Mouse (Mus musculus): ENCODE measurements at regions not wholly inside any gene's neighbourhood (a gene's known extent, or its start where the extent isn't known, plus 50 kb on each side); places are given as distances from the start of the nearest gene placed in this dataset.
A peak's percentile ranks its signal among the peaks of the same experiment; 100 is the strongest.

DNA sequence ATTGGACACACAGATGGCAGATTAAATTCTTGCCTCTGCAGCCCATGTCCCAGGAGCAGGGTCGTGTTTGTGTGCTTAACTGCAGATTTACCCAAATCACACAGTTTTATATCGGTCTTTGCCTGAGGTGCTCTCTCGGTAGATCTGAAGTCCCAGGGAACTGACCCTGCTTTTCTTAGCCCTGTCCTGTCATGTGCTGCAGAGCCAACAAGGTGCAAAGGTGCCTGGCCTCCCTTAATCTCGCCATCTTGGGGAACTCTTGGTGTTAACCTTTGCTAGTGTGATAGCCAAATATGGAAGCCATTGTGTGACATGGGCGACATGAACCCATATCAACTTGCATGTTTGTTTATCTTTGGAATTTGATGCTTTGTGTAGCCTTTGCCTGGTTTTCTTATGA, 107.1 kb upstream of the Lyplal1 start:
- no peak for DNase-seq (ENCODE audit: extremely low spot score in 1 of 2, low spot score in 2 of 2)
- intact Hi-C loops (cut with DNase I): no loop called here

DNA sequence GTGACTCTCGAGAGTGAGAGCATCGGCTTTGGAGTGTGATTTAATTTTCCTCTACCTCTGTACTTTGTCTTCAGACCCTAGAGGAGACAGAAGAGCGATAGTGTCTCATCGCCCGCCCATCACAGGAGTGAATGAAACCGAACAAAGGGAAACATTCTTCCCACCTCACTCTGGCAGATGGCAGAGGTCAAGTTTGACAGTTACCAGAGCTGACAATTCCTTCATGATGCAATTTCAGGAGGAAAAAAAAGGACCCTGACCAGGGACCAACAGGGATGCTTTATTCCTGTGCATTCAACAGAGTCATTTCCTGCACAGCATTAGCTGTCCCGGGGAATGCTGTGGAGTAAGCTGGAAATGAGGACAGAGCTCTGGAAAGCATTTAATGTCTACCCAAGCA, 106.3 kb upstream of the Lyplal1 start:
- intact Hi-C loops (cut with DNase I): no loop called here

DNA sequence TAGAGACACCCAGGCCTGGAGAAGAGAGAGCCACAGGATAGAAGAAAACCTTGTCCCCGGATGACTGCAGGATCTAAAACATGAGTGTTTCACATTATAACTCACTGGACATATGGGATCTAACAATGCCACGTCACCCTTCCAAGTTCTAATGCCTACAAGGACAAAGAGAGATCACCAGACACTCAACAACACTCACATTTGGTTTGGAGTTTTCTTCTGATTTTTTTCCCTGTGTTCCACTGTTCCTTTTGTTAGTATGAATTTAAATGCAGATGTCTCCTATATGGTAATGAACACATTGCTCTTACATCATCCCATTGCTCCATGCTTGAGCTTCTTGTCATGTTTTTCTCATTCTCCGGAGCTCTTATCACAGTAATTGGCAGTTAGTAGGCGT, 101.9 kb upstream of the Lyplal1 start:
- DNase-seq (ENCODE audit: extremely low spot score in 1 of 2, low spot score in 2 of 2): no peak
- intact Hi-C loops (cut with DNase I): no loop called here

More for the DNA sequence above, 106.3 kb upstream of the Lyplal1 start:
- DNase-seq (ENCODE audit: extremely low spot score in 1 of 2, low spot score in 2 of 2): no peak

DNA sequence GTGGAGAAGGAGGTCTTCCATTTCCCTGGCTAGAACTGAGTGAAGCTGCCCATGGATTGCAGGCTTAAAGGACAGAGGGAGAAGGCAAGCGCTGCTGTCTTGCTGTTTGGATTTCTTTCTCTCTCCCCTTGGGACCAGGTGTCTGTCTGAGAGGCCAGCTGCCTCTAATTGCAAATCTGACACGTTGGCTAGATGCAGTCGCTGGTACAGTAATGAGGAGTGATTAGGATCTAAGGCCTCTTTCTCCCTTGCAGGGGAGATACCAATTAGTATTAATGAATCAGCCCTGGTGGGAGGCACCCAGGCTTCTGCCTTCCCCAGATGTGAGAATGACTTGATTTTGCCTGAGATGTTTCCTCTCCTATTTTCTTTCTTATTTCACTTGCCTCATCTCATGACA, 100.1 kb upstream of the Lyplal1 start:
- intact Hi-C loops (cut with DNase I): no loop called here
- DNase-seq (ENCODE audit: extremely low spot score in 1 of 2, low spot score in 2 of 2): no peak

DNA sequence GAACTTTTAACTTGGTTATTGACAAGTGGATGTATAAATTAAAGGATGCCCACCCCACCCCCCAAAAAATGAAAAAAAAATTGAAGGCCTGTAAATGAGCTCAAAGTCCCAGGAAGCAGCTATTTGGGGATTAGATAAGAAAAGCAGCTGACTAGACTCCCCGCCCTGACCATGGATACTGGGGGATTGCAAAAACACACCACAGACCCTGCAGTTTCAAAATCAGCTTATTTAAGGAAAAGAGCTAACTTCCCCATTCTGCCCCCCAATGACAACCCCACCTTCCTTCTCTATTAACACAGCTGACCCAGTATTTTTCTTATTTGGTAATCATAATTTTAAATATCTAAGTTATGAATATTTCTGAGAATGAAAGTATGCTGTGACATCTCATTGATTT, 87.0 kb upstream of the Lyplal1 start:
- intact Hi-C loops (cut with DNase I): no loop called here
- DNase-seq (ENCODE audit: extremely low spot score in 1 of 2, low spot score in 2 of 2): no peak

DNA sequence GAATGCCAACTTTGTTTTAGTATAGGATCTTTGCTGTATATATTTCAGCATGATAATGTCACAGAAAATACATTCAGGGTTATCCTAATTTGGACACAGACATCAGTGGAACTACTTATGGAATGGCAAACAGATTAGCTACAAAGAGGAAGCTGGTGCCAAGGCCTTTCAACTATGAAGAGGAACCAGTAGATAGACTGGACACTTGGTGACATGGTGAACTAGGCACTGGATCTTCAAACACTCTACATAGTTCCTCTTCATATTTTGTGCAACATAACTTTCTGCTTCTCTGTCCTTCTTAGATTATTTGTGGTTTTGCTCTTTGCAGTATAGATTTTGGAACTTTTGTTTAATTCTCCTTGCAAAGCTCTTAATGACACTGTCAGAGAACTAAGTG, 85.4 kb upstream of the Lyplal1 start:
- DNase-seq (ENCODE audit: extremely low spot score in 1 of 2, low spot score in 2 of 2): no peak
- intact Hi-C loops (cut with DNase I): no loop called here

DNA sequence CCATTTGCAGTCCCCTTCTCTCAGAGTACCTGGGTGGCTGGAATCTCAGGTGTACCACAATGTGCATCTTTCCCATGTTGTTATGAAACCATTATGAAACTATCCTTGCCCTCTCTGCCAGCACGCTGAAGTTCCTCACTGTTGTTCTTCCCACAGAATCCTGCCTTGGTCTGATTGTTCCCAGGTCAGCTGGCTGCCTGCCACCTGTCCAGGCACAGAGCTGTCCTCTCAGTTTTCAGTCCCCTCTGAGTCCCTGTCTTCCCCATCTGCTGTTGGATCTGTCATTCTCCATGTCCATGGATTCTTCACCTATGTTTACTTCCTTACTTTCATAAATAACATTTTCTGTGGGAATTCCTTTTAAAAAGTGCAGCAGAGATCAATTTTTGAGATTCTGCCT, 81.3 kb upstream of the Lyplal1 start:
- intact Hi-C loops (cut with DNase I): no loop called here
- no peak for DNase-seq (ENCODE audit: extremely low spot score in 1 of 2, low spot score in 2 of 2)

DNA sequence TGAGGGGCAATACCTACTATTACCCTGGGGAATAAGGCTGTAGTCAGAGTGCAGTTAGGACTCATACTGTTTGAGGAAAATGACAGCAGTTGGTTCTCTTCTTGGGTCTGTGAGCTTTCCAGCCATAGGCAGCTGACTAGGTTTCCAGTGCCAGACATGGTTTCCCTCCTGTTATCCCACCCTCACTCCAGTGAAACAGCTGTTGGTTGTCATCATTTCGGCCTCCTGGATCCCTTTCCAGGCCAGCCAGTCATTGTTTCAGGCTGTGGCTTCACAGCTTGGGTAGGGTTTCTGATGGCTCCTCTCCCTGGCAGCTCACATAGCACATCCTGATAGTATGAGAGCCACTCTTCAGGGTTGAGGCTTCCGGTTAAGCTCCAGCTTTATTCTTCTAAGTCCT, 79.9 kb upstream of the Lyplal1 start:
- DNase-seq (ENCODE audit: extremely low spot score in 1 of 2, low spot score in 2 of 2): no peak
- intact Hi-C loops (cut with DNase I): no loop called here

DNA sequence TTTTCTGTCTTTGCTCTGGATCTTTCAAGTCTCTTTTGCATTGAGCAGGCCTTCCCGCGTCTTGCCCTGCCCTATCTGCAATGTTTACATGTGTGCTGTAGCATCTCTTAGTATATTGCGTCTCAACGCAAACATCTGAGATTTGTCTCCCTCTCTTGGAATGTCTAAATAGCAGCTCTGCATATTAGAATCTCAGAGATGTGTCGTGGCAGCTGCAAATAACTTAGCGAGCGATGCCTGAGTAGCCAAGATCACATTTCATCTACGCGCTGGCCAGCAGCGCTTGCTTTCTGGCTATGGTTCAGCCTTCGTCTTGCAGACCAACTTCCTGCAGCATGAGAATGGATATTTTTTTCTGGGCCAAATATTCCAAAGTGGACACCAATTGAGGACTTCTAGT, 72.3 kb upstream of the Lyplal1 start:
- no peak for DNase-seq (ENCODE audit: extremely low spot score in 1 of 2, low spot score in 2 of 2)
- intact Hi-C loops (cut with DNase I): loop anchor here (10.0 kb wide), 1 partner anchor 505 kb away; no protein-coding TSS in a partner anchor

DNA sequence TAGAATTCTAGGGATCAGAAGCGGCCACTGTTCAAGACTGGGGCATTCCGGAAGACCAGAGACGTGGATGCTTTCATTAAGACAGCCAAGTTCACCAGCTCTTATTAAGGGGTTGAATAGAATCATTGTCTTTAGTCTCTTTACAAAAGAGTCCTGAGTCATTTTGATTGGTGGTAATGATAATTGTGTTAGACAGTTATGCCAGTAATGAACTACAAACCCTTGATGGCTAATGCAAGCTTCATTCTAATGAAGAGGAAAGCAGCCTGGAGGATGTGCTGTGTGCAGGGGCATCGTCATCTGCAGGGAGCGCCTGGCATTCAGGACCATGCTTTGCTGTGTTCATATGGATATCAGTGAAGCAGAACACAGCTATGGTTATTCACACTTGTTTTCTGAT, 70.3 kb upstream of the Lyplal1 start:
- intact Hi-C loops (cut with DNase I): loop anchor here (10.0 kb wide), 1 partner anchor 503 kb away; no protein-coding TSS in a partner anchor
- DNase-seq (ENCODE audit: extremely low spot score in 1 of 2, low spot score in 2 of 2): no peak

DNA sequence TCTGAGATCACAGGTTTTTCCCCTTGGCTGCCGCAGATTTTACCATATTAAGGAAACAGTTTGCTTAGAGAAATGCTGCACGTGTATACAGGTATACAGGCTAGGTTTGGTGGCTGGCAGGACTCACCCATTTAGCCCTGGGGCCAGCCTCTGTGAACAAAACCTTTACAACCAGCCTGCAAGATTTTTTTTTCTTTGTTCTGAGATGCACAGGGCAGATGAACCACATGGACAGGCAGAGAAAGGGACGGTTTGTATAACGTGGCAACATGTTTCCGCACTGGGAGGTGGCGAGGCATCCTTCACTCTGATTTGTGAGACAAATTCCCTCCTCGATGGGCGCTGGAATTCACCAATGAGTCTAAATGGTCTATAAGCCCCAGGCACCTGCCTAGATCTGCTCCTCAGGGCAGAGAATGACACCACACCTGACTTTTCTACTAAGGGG, 66.1 kb upstream of the Lyplal1 start:
- no peak for DNase-seq (ENCODE audit: extremely low spot score in 1 of 2, low spot score in 2 of 2)
- intact Hi-C loops (cut with DNase I): loop anchor here (5.0 to 10.0 kb wide), 2 partner anchors 498 to 529 kb away; no protein-coding TSS in a partner anchor

DNA sequence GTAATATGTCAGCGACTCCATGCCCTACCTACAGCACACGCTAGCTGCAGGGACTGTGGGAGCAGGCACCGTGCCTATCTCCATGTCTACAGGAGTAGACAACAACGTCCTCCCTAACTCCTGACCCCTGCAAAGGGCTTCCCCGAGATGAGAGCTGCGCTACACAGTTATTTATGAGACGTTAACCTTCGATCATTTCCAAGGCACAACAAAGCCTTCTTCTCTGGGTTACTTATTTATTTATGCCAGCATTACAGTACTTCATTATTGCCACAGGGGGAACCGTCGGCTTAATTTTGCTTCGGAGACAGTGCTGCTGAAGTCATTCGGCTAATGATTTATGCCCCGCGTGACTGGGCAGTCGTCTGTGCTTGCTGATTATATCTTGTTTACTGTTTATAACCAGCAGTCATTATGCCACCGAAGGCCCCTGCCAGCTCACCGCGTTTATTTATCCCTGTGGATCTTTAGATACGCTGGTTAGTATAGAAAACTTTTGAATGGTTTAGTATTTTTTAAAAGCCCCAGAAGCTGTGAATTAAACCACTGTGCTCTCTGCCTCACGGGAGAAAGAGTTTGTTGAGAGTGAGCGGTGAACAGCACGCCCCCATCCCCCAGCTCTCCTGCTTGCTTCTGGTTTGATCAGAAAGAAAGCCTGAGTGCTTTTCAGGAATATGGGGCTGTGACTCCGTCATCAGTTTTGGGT, 65.5 kb upstream of the Lyplal1 start:
- peak; percentile 30 to 51 for DNase-seq (ENCODE audit: extremely low spot score in 1 of 2, low spot score in 2 of 2)
- intact Hi-C loops (cut with DNase I): loop anchor here (5.0 to 10.0 kb wide), 2 partner anchors 498 to 530 kb away; no protein-coding TSS in a partner anchor

DNA sequence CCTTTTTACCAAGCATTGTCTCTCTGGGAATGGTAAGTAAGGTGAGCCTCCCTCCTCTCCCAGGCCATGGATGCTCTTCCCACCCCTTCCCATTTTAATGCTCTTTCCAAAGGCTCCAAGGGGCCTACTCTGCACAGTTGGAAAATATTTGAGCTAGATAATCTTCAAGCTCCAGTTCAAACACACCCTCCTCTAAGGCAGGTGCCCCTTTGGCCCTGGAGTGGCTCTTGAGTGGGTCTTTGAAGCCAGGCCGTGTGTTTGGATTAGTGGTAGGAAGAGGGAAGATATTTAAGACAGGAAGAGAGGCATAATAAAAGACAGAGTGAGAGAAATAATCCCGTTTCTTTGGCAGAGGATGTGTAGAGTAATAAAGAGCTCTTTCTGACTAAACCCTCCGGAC, 59.9 kb upstream of the Lyplal1 start:
- no peak for DNase-seq (ENCODE audit: extremely low spot score in 1 of 2, low spot score in 2 of 2)
- intact Hi-C loops (cut with DNase I): loop anchor here (10.0 kb wide), 1 partner anchor 622 kb away; no protein-coding TSS in a partner anchor

DNA sequence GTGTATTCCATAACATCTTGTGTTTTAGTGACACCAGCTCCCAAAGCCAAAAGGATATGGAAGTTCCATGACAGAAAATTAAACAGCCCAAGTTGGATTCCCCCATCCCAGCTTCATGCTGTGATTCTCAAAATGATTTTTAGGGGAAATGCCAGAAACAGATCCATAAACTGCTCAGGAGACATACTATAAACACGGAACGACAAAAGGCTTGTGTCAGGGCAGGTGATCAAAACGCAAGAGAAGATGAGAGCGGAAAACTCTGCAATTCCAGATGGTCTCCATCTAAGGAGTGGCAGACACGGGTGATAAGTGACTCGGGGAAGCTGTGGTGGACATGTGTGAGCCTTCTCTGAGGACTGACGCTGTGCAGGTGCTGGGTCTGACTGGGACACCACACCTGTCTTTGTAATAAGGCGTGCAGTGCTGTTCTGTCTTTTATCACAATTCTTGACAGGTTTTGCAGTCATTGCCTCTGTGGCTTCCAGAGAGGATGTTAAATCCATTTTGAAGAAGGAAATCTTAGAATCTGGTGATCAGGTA, 56.4 kb upstream of the Lyplal1 start:
- intact Hi-C loops (cut with DNase I): loop anchor here (10.0 kb wide), 1 partner anchor 619 kb away; no protein-coding TSS in a partner anchor
- DNase-seq (ENCODE audit: extremely low spot score in 1 of 2, low spot score in 2 of 2): no peak

DNA sequence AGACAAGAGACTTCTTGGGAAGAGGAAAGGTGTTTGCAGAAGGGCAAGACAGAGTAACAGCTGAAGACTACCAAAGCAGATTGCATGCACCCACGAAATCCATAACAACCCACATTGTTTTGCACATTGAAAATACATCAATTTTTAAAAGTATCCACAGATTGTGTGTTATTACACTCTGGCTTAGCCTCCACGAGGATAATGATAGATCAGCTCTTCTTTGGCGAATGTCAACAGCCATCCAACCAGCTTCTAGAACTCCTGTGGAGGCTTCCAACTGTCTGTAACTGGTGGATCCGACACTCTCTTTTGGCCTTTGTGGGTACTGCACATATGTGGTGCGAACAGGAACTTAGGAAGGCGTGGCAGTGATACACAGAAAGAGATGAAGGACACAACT, 54.6 kb upstream of the Lyplal1 start:
- intact Hi-C loops (cut with DNase I): loop anchor here (10.0 kb wide), 1 partner anchor 617 kb away; no protein-coding TSS in a partner anchor
- DNase-seq (ENCODE audit: extremely low spot score in 1 of 2, low spot score in 2 of 2): no peak
